Mouse (Mus musculus): ENCODE measurements at regions not wholly inside any gene's neighbourhood (a gene's known extent, or its start where the extent isn't known, plus 50 kb on each side); places are given as distances from the start of the nearest gene placed in this dataset.

- DNase-seq (ENCODE audit: low read depth, low spot score) = no peak
Measured at GRCm38 (mm10) chr15:31841519-31841918, 239.9 kb downstream of the Fam173b start.

GRCm38 (mm10) chr15:31854764-31855163, 253.1 kb downstream of the Fam173b start:
- no peak for DNase-seq (ENCODE audit: low read depth, low spot score)

- DNase-seq (ENCODE audit: low read depth, low spot score) = no peak
Measured at GRCm38 (mm10) chr15:31855188-31855587, 253.5 kb downstream of the Fam173b start.

- no peak for DNase-seq (ENCODE audit: low read depth, low spot score)
Measured at GRCm38 (mm10) chr15:31869100-31869499, 267.4 kb downstream of the Fam173b start.

GRCm38 (mm10) chr15:31869673-31870417, 268.2 kb downstream of the Fam173b start:
- DNase-seq (ENCODE audit: low read depth, low spot score) = no peak

GRCm38 (mm10) chr15:31875436-31875835, 273.8 kb downstream of the Fam173b start:
- no peak for DNase-seq (ENCODE audit: low read depth, low spot score)

- no peak for DNase-seq (ENCODE audit: low read depth, low spot score)
Measured at GRCm38 (mm10) chr15:31880479-31880878, 278.8 kb downstream of the Fam173b start.

- no peak for DNase-seq (ENCODE audit: low read depth, low spot score)
Measured at GRCm38 (mm10) chr15:31882331-31882730, 280.7 kb downstream of the Fam173b start.

GRCm38 (mm10) chr15:31883516-31883915, 281.9 kb downstream of the Fam173b start:
- no peak for DNase-seq (ENCODE audit: low read depth, low spot score)

GRCm38 (mm10) chr15:31898904-31899650, 278.0 kb upstream of the Tas2r119 start:
- DNase-seq (ENCODE audit: low read depth, low spot score) = no peak

- no peak for DNase-seq (ENCODE audit: low read depth, low spot score)
Measured at GRCm38 (mm10) chr15:31900325-31900724, 276.8 kb upstream of the Tas2r119 start.

GRCm38 (mm10) chr15:31908432-31908831, 268.7 kb upstream of the Tas2r119 start:
- DNase-seq (ENCODE audit: low read depth, low spot score) = no peak

GRCm38 (mm10) chr15:31911978-31912377, 265.1 kb upstream of the Tas2r119 start:
- no peak for DNase-seq (ENCODE audit: low read depth, low spot score)

- no peak for DNase-seq (ENCODE audit: low read depth, low spot score)
Measured at GRCm38 (mm10) chr15:31921485-31921884, 255.6 kb upstream of the Tas2r119 start.

GRCm38 (mm10) chr15:31960301-31960700, 216.8 kb upstream of the Tas2r119 start:
- DNase-seq (ENCODE audit: low read depth, low spot score) = no peak

GRCm38 (mm10) chr15:31961963-31962362, 215.1 kb upstream of the Tas2r119 start:
- DNase-seq (ENCODE audit: low read depth, low spot score) = no peak

GRCm38 (mm10) chr15:31964911-31965310, 212.2 kb upstream of the Tas2r119 start:
- DNase-seq (ENCODE audit: low read depth, low spot score) = no peak

GRCm38 (mm10) chr15:31965542-31965941, 211.5 kb upstream of the Tas2r119 start:
- DNase-seq (ENCODE audit: low read depth, low spot score) = no peak

- DNase-seq (ENCODE audit: low read depth, low spot score) = no peak
Measured at GRCm38 (mm10) chr15:31972891-31973290, 204.2 kb upstream of the Tas2r119 start.

- DNase-seq (ENCODE audit: low read depth, low spot score) = no peak
Measured at GRCm38 (mm10) chr15:31973889-31974288, 203.2 kb upstream of the Tas2r119 start.

- no peak for DNase-seq (ENCODE audit: low read depth, low spot score)
Measured at GRCm38 (mm10) chr15:31976461-31976860, 200.6 kb upstream of the Tas2r119 start.

GRCm38 (mm10) chr15:31977563-31977962, 199.5 kb upstream of the Tas2r119 start:
- no peak for DNase-seq (ENCODE audit: low read depth, low spot score)

GRCm38 (mm10) chr15:31979961-31980360, 197.1 kb upstream of the Tas2r119 start:
- no peak for DNase-seq (ENCODE audit: low read depth, low spot score)
